Mouse (Mus musculus): ENCODE results near the gene Rpusd4. TPM values are rescaled to one million over a fixed set of nuclear protein-coding genes. Genes with fewer than 3 reads are reported as not detected.

Gene Rpusd4
- polyA plus RNA-seq, 1 experiment from 2014 or later = 16.7 TPM

DNA sequence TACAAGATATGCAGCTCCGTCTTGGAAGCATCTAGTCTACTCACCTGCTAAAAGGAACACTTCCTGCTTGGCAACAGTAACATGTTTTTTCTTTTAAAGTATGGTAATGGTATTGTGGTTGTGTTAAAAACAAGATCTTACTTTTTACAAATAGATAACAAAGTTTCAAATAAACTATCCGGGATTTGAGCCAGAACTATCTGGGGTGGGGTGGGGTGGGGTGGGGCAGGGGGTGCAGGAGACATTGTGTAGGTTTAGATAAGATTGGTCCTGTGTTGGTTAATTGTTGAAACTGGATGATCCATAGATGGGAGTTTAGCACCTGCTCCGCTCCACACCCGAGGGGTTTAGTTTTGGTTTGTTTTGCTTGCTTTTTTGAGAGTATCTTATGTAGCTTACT is 5.2 kb upstream of the Rpusd4 start:
- WGBS (ENCODE audit: insufficient replicate concordance) = 33% methylated on average over 4 of the region's 4 CpGs

DNA sequence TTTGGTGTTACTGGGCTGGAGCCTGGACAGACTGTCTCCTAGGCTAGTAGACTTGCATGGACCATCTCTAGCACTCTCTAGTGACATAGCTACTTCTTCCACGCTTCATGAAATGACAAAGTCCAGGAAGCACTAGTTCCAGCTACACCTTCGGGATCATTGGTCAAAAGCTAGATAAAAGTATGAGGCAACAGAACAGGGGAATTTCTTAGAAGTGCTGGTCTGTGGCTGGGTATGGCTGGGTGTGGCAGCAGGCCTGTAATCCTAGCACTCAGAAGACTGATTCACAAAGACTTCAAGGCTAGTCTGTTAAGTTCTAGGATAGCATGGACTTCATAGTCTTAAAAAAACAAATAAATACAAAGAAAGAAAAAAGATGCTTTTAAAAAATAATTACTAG is 4.2 kb upstream of the Rpusd4 start:
- no peak overlapping the region; the same call in 1 of the 2 replicates for H3K9ac ChIP-seq
- WGBS (ENCODE audit: insufficient replicate concordance) = 17% methylated on average over 2 of the region's 2 CpGs
- peak overlapping the region; percentile 30 for H3K4me2 ChIP-seq
- 0 out of 2 replicates have a peak, but pooled peaks have one; percentile 6 for ATAC-seq (ENCODE audit: low read depth)
- H3K4me1 ChIP-seq (replicated peaks) = peaks cover 59% of the 10 kb centered on the region
- peak overlapping the region; percentile 50 for H3K27ac ChIP-seq
- H3K9me3 ChIP-seq (replicated peaks) = no peaks in the 10 kb centered on the region
- no peak overlapping the region for H3K4me3 ChIP-seq (replicated peaks)
- no peak for DNase-seq
- no peaks in the 10 kb centered on the region for H3K36me3 ChIP-seq
- no peaks in the 10 kb centered on the region for H3K27me3 ChIP-seq

More for the DNA sequence above, 5.2 kb upstream of the Rpusd4 start:
- no peak for DNase-seq
- H3K4me2 ChIP-seq = peak overlapping the region; percentile 29; the same call in 1 of the 2 replicates
- no peak overlapping the region for H3K27ac ChIP-seq
- H3K9ac ChIP-seq = no peak overlapping the region
- ATAC-seq (ENCODE audit: low read depth) = no peak; the same call in 1 of the 2 replicates
- no peak overlapping the region for H3K4me3 ChIP-seq (replicated peaks)
- H3K9me3 ChIP-seq (replicated peaks) = no peaks in the 10 kb centered on the region
- peaks cover 61% of the 10 kb centered on the region for H3K4me1 ChIP-seq (replicated peaks)
- H3K36me3 ChIP-seq = no peaks in the 10 kb centered on the region
- no peaks in the 10 kb centered on the region for H3K27me3 ChIP-seq

DNA sequence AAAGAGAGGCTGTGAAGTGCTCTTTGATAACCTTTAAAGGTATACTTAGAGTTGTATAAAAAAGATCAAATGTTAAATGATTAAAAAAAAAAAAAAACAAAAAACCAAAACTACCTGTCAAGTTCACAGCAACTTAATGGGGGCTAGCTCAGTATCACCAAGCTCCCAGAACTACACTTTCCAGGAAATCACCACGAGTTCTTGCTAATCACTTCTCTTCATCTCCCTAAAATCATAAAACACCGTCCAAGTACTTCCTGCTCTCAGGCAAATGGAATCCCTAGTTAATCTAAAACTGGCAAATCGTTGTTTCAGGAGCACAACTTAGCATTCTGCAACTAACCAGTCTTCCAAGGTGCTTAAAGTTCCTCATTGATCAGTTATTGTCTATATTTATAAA is 3.2 kb upstream of the Rpusd4 start:
- ATAC-seq (ENCODE audit: low read depth) (no peak), DNase-seq (no peak)
- Histone ChIP-seq H3K4me1 (replicated peaks) (peaks cover 68% of the 10 kb centered on the region), H3K36me3 (no peaks in the 10 kb centered on the region), H3K27ac (no peak overlapping the region), H3K9ac (no peak overlapping the region), H3K27me3 (no peaks in the 10 kb centered on the region), H3K4me2 (peak overlapping the region; percentile 11; the same call in 1 of the 2 replicates), H3K9me3 (replicated peaks) (no peaks in the 10 kb centered on the region), H3K4me3 (replicated peaks) (no peak overlapping the region)
- 11% methylated on average over 3 of the region's 3 CpGs for WGBS (ENCODE audit: insufficient replicate concordance)

DNA sequence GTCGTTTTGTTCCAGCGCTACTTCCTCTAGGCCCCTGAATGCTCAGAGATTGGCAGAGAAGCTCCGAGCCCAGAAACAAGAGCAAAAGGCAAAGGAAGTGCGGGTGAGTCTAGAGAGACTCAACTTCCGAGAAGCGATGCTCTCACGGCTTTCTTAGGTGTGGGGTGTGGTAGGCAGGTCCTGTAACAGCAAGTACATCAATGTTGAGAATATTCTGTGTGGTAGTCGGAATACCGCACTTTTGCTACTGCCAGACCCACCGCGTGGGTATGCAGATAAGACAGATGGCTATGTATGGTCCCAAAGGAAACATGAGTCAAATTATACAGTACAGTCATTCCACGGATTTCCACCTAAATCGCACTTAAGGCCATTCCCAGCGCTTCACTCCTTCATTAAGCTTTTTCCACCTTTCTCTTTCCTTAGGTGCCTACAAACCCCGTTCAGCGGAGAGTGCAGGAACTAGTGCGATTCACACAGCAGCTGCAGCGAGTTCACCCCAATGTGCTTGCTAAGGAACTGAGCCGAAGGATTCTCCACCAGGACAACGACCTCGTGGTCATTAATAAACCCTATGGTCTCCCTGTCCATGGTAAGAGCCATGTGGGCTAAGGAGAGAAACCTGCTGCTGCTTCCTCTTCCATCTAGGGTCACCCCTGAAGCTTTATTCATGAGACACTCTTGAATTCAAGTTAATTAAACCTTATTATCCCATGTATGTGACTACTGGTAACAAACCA is 481 bp downstream of the Rpusd4 start:
- Histone ChIP-seq H3K4me3 (replicated peaks) (peak overlapping the region; percentile 76), H3K27me3 (no peaks in the 10 kb centered on the region), H3K27ac (peak overlapping the region; percentile 58), H3K4me2 (peak overlapping the region; percentile 73), H3K9me3 (replicated peaks) (no peaks in the 10 kb centered on the region), H3K4me1 (replicated peaks) (peaks cover 70% of the 10 kb centered on the region), H3K36me3 (peaks cover 27% of the 10 kb centered on the region), H3K9ac (peak overlapping the region; percentile 76)
- DNase-seq (no peak), ATAC-seq (ENCODE audit: low read depth) (peak; percentile 59)
- whole genome bisulfite sequencing (ENCODE audit: insufficient replicate concordance) = 1% methylated on average over 21 of the region's 21 CpGs

DNA sequence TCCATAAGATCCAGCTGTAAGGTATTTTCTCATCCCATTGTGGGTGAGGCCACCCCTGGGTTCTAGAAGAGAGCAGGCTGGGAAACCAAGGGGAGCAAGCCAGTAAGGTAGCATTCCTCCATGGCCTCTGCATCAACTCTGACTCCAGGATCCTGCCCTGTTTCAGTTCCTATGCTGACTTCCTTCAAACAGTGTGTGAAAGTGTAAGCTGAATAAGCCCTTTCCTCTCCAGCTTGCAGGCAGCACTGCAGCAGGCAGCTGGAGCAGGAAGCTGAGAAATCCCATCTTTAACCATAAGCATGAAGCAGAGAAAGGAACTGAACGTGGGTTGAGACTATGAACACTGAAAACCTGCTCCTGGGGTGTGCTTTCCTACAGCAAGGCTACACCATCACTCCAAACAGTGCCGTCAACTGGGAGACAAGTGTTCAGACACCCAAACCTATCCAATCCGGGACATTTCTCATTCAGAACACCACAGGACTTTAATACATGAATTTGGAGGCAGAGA is 10.2 kb downstream of the Rpusd4 start:
- H3K27ac ChIP-seq = no peak overlapping the region
- no peaks in the 10 kb centered on the region for H3K4me1 ChIP-seq (replicated peaks)
- peaks cover 48% of the 10 kb centered on the region for H3K36me3 ChIP-seq
- no peak overlapping the region for H3K4me3 ChIP-seq (replicated peaks)
- H3K9me3 ChIP-seq (replicated peaks) = no peaks in the 10 kb centered on the region
- no peak overlapping the region for H3K9ac ChIP-seq
- 67% methylated on average over 3 of the region's 3 CpGs for WGBS (ENCODE audit: insufficient replicate concordance)
- no peak overlapping the region for H3K4me2 ChIP-seq
- H3K27me3 ChIP-seq = no peaks in the 10 kb centered on the region
- ATAC-seq (ENCODE audit: low read depth) (no peak), DNase-seq (no peak)

DNA sequence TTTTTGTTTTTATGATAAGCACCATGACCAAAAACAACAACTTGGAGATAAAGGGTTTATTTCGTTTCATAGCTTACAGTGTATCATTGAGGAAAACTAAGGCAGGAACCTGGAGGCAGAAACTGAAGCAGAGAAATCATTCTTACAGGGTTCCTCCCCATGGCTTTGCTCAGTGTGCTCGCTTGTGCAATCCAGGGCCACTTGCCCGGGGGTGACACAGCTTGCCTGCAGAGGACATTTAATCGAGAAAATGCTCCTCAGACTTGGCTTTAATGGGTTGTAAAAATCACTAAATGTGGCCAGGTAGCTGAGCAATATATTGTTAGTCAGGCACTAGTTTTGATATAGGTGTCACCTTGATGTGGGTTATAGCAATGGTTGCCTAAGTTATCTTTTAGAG is 10.8 kb downstream of the Rpusd4 start:
- ATAC-seq (ENCODE audit: low read depth) (no peak), DNase-seq (no peak)
- Histone ChIP-seq H3K4me2 (no peak overlapping the region), H3K36me3 (peaks cover 43% of the 10 kb centered on the region), H3K9ac (no peak overlapping the region), H3K9me3 (replicated peaks) (no peaks in the 10 kb centered on the region), H3K4me3 (replicated peaks) (no peak overlapping the region), H3K27me3 (no peaks in the 10 kb centered on the region), H3K27ac (no peak overlapping the region), H3K4me1 (replicated peaks) (no peaks in the 10 kb centered on the region)
- 73% methylated on average over 4 of the region's 4 CpGs for WGBS (ENCODE audit: insufficient replicate concordance)

DNA sequence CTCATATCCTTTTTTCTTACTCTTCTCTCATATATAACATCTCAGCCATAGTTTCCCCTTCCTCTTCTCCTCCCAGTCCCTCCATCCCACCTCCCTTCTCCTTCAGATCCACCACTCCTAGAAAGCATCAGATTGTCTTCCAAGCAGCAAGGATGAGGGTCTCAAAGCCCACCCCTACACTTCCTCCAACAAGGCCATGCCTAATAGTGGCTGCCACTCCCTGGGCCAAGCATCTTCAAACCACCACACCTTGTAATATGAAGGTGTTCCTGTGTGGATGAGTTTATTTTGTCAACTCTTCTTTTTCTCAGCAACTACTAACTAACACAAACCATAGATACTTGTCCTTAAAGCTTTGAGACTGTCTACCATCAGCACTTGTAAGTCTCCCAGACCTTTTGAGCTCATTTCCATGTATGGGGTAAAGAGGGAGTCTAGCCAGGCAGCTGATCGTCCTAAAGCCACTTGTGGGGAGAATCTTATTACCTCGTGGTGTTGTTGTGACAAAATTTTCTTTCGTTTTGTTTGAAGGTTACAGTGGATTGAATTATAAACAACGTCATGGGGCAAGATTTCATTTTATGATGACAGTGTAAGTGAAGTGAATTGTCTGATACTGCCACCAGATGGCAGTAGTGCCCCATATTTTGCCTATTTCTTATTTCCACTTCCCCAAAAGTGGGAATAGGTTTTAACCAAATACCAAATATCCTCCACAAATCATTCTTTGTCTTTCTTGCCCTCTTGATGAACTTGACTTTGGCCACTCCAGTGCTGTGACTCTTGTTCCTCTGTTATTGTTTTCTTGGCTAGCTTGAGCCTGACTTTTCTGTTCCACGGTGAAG is 14.6 kb downstream of the Rpusd4 start:
- no peaks in the 10 kb centered on the region for H3K9me3 ChIP-seq (replicated peaks)
- 23% methylated on average over 5 of the region's 5 CpGs for WGBS (ENCODE audit: insufficient replicate concordance)
- no peak overlapping the region for H3K4me3 ChIP-seq (replicated peaks)
- no peak overlapping the region for H3K9ac ChIP-seq
- no peaks in the 10 kb centered on the region for H3K27me3 ChIP-seq
- peaks cover 10% of the 10 kb centered on the region for H3K36me3 ChIP-seq
- no peak overlapping the region for H3K27ac ChIP-seq
- ATAC-seq (ENCODE audit: low read depth) (no peak), DNase-seq (no peak)
- H3K4me1 ChIP-seq (replicated peaks) = no peaks in the 10 kb centered on the region
- H3K4me2 ChIP-seq = no peak overlapping the region

DNA sequence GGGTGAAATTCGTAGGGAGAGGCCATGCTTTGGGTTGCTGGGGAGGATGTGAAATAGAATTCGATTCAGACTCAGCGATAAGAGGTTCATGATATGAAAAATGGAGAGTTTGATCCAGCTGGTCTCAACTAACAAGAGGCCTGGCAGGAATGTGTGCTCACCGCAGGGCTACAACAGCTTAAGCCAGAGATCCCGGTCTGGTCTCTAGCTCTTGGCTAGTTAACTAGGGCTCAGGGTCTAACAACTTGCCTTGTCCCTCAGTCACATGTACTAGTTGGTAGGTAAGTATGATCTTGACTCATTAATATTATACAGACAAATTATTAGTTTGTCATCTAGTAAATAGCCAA is 15.2 kb downstream of the Rpusd4 start:
- H3K36me3 ChIP-seq = peaks cover 5% of the 10 kb centered on the region
- DNase-seq = no peak
- no peak for ATAC-seq (ENCODE audit: low read depth)

DNA sequence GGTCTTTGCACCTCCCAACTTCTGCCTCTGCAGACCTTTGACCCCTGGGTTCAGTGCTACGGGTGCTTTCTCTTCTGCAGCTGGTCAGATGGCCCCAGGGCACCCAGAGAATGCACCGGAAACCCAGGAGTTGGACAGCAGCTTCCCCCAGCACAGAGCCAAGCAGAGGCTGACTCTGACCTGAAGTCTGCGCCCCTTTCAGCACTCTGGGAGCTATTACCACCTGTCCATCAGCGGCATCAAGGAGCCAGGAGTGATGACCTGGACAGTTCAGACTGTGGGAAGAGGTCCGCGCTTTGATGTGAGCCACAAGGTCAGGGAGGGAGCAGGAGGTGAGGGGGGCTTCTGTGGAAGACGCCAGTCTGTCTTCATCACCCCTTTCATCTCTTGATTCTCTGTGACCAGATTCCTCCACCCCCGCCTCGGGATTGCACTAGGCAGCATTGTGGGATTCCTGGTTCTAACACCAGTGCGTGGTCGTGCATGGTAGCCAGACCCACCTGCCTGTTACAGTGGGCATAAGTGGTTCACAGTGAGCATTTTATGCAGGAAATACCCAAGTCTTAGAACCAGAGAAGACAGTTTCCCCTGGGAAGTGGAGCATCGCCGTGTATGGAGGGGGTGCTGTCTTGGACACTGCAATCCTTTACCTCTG is 15.9 kb downstream of the Rpusd4 start:
- ATAC-seq (ENCODE audit: low read depth) = no peak
- H3K27ac ChIP-seq = no peak overlapping the region

More for the DNA sequence above, 15.2 kb downstream of the Rpusd4 start:
- no peak overlapping the region for H3K4me3 ChIP-seq (replicated peaks)
- no peak overlapping the region for H3K9ac ChIP-seq
- no peak overlapping the region for H3K4me2 ChIP-seq
- H3K27me3 ChIP-seq = no peaks in the 10 kb centered on the region
- 63% methylated on average over 5 of the region's 5 CpGs for WGBS (ENCODE audit: insufficient replicate concordance)
- H3K4me1 ChIP-seq (replicated peaks) = no peaks in the 10 kb centered on the region
- H3K27ac ChIP-seq = no peak overlapping the region
- no peaks in the 10 kb centered on the region for H3K9me3 ChIP-seq (replicated peaks)

DNA sequence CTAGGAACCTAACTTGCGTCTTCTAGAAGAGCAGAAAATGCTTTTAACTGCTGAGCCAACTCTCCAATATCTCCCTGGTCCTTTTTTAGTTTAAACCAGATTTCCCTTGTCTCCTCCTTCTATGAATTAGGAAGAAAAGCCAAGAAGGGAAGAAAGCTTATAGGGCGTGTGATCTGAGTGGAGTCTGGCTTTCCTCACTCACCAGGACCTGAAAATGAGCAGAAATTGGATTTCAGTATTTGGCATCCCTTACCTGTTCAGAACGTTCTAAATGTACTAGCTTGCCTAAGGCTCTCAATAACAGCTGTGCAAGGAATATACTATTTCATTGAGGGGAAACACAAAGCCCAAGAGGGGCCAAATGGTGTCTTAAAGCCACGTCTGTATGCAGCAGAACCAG is 16.7 kb downstream of the Rpusd4 start:
- H3K4me1 ChIP-seq (replicated peaks) = no peaks in the 10 kb centered on the region
- no peak overlapping the region for H3K4me3 ChIP-seq (replicated peaks)
- DNase-seq (no peak), ATAC-seq (ENCODE audit: low read depth) (no peak)
- H3K4me2 ChIP-seq = no peak overlapping the region
- no peaks in the 10 kb centered on the region for H3K27me3 ChIP-seq
- no peak overlapping the region for H3K27ac ChIP-seq
- WGBS (ENCODE audit: insufficient replicate concordance) = 65% methylated on average over 4 of the region's 4 CpGs
- no peak overlapping the region for H3K9ac ChIP-seq
- H3K36me3 ChIP-seq = no peaks in the 10 kb centered on the region
- no peaks in the 10 kb centered on the region for H3K9me3 ChIP-seq (replicated peaks)

More for the DNA sequence above, 15.9 kb downstream of the Rpusd4 start:
- DNase-seq = no peak
- Histone ChIP-seq H3K9ac (no peak overlapping the region), H3K36me3 (peaks cover 1% of the 10 kb centered on the region; the same call in 1 of the 2 replicates), H3K4me1 (replicated peaks) (no peaks in the 10 kb centered on the region), H3K4me2 (no peak overlapping the region), H3K27me3 (no peaks in the 10 kb centered on the region), H3K9me3 (replicated peaks) (no peaks in the 10 kb centered on the region), H3K4me3 (replicated peaks) (no peak overlapping the region)
- 77% methylated on average over 13 of the region's 13 CpGs for WGBS (ENCODE audit: insufficient replicate concordance)

DNA sequence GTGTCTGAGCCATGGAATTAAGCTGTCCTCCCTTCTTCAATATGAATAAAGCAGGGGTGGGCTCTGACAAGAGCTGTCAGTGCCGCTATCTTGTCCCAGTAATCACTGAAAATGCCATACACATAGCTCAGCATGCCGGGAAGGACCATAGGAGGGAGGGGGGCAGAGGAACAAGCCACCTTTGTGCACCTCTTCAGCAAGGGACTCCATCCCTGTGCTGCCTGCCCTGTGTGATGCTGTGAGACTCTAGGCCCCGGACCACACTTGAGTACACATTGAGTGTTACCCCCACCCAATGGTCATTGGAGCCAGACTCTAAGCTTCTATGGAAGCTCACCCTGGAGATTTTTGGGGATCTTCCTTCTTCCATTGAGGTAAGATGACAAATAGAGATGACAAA is 18.7 kb downstream of the Rpusd4 start:
- Histone ChIP-seq H3K4me3 (replicated peaks) (no peak overlapping the region), H3K36me3 (no peaks in the 10 kb centered on the region), H3K27ac (no peak overlapping the region), H3K4me1 (replicated peaks) (no peaks in the 10 kb centered on the region), H3K9me3 (replicated peaks) (no peaks in the 10 kb centered on the region), H3K9ac (no peak overlapping the region), H3K4me2 (no peak overlapping the region), H3K27me3 (no peaks in the 10 kb centered on the region)
- 77% methylated on average over 3 of the region's 3 CpGs for WGBS (ENCODE audit: insufficient replicate concordance)
- DNase-seq = no peak
- no peak for ATAC-seq (ENCODE audit: low read depth)

Measured in liver, embryonic 13.5 days (tissue).